Mouse (Mus musculus) heart, embryonic 12.5 days (tissue): ENCODE measurements around the gene Cog3. TPM values are rescaled to one million over a fixed set of nuclear protein-coding genes. Genes with fewer than 3 reads are reported as not detected.

Source experiments
- ATAC-seq: fragments of 200-750 bp; cut with Nextera tagmentation; 2 replicates; pipeline ENCODE4 v1.8.0; 2017; ENCODE audit warnings: moderate TSS enrichment, moderate library complexity; ENCODE audit not compliant: insufficient number of reproducible peaks, low FRiP score
- H3K27ac ChIP-seq: fragments of 300-500 bp; sonication (generic); 2 replicates; pipeline ENCODE4 v1.5.1; 2016; ENCODE audit warnings: mild to moderate bottlenecking, moderate library complexity; ENCODE audit not compliant: poor library complexity, severe bottlenecking
- H3K27me3 ChIP-seq: fragments of 300-500 bp; sonication (generic); replicated peaks from 2 replicates; pipeline ENCODE4 v1.6.1; 2016; ENCODE audit warnings: mild to moderate bottlenecking, moderate library complexity
- H3K36me3 ChIP-seq: fragments of 300-500 bp; sonication (generic); 2 replicates; pipeline ENCODE4 v1.6.1; 2016; ENCODE audit warnings: mild to moderate bottlenecking, moderate library complexity
- H3K4me1 ChIP-seq: fragments of 300-500 bp; sonication (generic); replicated peaks from 2 replicates; pipeline ENCODE4 v1.6.1; 2016; ENCODE audit warnings: mild to moderate bottlenecking
- H3K4me2 ChIP-seq: fragments of 300-500 bp; sonication (generic); 2 replicates; pipeline ENCODE4 v1.6.1; 2016; ENCODE audit warnings: mild to moderate bottlenecking, moderate library complexity
- H3K4me3 ChIP-seq: fragments of 300-500 bp; sonication (generic); 2 replicates; pipeline ENCODE4 v1.5.1; 2016; ENCODE audit warnings: mild to moderate bottlenecking
- H3K9ac ChIP-seq: fragments of 300-500 bp; sonication (generic); 2 replicates; pipeline ENCODE4 v1.6.1; 2016; ENCODE audit warnings: mild to moderate bottlenecking, moderate library complexity
- H3K9me3 ChIP-seq: fragments of 300-500 bp; sonication (generic); replicated peaks from 2 replicates; pipeline ENCODE4 v1.6.1; 2016; ENCODE audit warnings: mild to moderate bottlenecking, moderate library complexity
- WGBS: fragments of 180-500 bp; shearing (Covaris S2); methylation state at CpG from one replicate; pipeline ENCODE4 v1.1.7; 2016; 5-methylcytosine and 5-hydroxymethylcytosine counted together
- polyA plus RNA-seq: library from polyadenylated mRNA; unstranded; fragments of >200 nt; fragmentation: Nextera tagmentation; extraction: Ambion mirVana; gene quantifications from 2 replicates; pipeline ENCODE4 v1.2.1, GENCODE M21; 2016

The Cog3 gene
- polyA plus RNA-seq, 1 experiment from 2014 or later, result 18.0 TPM

DNA sequence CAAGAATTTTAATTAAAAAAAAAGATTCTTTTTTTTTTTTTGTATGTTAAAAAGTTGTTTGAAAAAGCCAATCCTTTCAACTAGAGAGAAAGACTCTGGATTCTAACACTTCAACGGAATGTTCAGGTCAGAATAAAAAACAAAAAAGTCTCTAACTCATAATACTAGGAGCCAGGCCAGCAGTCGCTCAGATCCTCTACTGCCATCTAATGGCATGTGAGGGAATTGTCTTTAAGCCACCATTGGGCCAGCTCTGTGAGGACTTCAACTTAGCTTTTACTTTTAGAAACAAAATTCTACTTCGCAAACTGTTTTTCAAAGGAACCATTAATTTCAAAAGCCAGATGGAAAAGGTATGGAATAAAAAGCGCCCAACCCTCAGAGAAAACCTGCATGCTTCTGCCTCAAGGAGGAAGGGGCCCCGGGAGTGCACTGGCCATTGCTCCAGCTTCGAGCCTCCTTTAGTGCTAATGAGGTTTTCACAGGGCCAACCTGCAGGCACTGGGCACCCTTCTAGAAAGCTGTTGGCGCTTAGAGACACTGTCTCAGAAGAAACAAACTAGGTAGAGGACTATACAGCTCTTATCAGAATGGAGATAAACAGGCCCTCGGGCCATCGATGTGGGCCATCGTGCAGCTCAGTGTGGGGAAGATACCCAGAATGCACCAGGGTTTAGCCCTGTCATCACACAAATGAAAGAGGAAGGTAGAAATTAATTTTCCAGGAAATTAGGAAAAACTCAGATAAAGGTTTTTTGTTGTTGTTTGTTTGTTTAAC is 6.9 kb upstream of the Cog3 start:
- no peak for ATAC-seq
- 49% methylated on average over 10 of the region's 10 CpGs for whole genome bisulfite sequencing
- H3K9me3 ChIP-seq, result no peaks in the 10 kb centered on the region

DNA sequence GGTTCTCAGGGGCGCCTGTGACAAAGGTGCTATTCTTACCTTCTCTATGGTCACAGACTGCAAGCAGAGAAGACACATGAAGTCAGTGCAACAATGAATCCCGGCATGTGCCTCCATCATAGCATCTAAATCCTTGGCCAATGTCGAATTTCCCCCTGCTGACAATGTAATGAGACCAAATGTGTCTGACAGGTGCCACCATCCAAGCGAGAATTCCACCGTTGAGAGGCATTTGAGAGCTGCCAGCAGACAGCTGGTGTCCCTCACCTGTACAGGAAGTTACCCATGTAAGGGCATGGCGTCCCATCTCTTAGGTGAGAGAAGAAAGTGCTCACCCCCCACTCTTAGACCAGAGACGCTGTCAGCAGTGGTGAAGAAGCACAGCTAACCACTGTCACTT is 4.1 kb upstream of the Cog3 start:
- no peaks in the 10 kb centered on the region for H3K9me3 ChIP-seq
- no peak for ATAC-seq
- 71% methylated on average over 7 of the region's 7 CpGs for WGBS

More for the DNA sequence above, 6.9 kb upstream of the Cog3 start:
- no peaks in the 10 kb centered on the region for H3K4me1 ChIP-seq
- 0 out of 2 replicates have a peak, but pooled peaks cover 3% of the 10 kb centered on the region for H3K27me3 ChIP-seq
- no peak overlapping the region for H3K4me2 ChIP-seq
- no peak overlapping the region for H3K27ac ChIP-seq
- no peak overlapping the region for H3K9ac ChIP-seq
- H3K4me3 ChIP-seq, result no peak overlapping the region
- peaks cover 29% of the 10 kb centered on the region for H3K36me3 ChIP-seq

DNA sequence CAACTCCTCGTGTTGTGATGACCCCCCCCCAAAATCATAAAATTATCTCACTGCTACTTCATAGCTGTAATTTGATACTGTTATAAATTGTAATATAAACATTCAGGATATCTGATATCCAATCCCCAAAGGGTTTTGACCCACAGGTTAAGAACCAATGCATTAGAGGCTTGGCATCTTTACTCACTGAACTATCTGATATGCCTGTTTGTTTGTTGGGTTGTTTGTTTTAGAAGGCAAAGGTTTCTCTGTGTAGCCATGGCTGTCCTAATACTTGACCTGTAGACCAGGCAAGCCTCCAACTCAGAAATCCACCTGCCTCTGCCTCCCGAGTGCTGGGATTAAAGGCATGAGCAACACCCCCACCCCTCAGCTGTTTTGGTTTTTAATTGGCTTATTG is 3.5 kb upstream of the Cog3 start:
- H3K4me2 ChIP-seq, result no peak overlapping the region
- H3K9ac ChIP-seq, result no peak overlapping the region
- peaks cover 12% of the 10 kb centered on the region for H3K36me3 ChIP-seq
- 0 out of 2 replicates have a peak, but pooled peaks cover 3% of the 10 kb centered on the region for H3K27me3 ChIP-seq
- H3K9me3 ChIP-seq, result no peaks in the 10 kb centered on the region
- no peak overlapping the region for H3K27ac ChIP-seq
- no peak for ATAC-seq
- 74% methylated on average over 2 of the region's 2 CpGs for whole genome bisulfite sequencing
- peaks cover 8% of the 10 kb centered on the region for H3K4me1 ChIP-seq
- H3K4me3 ChIP-seq, result no peak overlapping the region

More for the DNA sequence above, 4.1 kb upstream of the Cog3 start:
- Histone ChIP-seq H3K27ac (no peak overlapping the region), H3K27me3 (0 out of 2 replicates have a peak, but pooled peaks cover 3% of the 10 kb centered on the region), H3K4me1 (peaks cover 2% of the 10 kb centered on the region), H3K9ac (no peak overlapping the region), H3K4me3 (no peak overlapping the region), H3K4me2 (no peak overlapping the region), H3K36me3 (peaks cover 14% of the 10 kb centered on the region)

DNA sequence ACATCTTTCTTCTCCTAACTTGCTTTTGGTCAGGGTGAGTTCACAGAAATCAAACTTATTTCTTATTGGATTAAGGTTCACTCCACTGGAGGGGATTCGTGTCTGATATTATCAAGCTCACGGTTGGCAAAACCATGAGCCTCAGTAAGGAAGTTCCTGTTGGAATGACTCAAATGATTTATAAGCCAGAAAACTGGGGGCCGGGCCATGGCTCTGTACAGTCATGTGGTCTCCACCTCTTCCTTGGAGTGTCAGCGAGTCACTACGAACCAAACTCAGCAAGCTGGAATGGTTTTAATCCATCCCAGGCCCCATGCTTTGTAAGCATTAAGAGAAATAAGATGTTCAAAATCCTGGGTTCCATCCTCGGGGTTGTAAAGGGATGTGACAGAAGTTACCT is 2.7 kb upstream of the Cog3 start:
- Histone ChIP-seq H3K4me3 (no peak overlapping the region), H3K4me2 (no peak overlapping the region), H3K9me3 (no peaks in the 10 kb centered on the region), H3K4me1 (peaks cover 16% of the 10 kb centered on the region), H3K27ac (no peak overlapping the region), H3K27me3 (0 out of 2 replicates have a peak, but pooled peaks cover 3% of the 10 kb centered on the region), H3K9ac (no peak overlapping the region), H3K36me3 (peaks cover 3% of the 10 kb centered on the region)
- ATAC-seq, result no peak
- 83% methylated on average over 6 of the region's 6 CpGs for WGBS

DNA sequence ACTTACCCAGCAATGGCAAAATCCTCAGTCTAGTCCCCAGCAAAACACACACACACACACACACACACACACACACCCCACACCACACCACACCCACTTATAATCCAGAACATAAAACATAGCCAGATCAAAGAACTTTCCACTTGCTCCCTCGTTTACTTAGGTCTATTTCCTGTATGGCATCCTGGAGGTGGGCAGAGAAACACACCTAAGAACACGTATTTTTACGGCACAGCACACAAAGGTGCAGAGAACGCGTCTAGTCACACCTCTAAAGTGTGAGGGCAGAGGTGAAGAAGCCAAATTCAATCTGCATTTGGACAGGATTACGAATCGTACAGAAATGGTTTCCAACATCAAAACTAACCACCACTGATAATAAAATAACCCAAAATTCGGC is 1.1 kb downstream of the Cog3 start:
- Histone ChIP-seq H3K27me3 (0 out of 2 replicates have a peak, but pooled peaks cover 3% of the 10 kb centered on the region), H3K9ac (peak overlapping the region; percentile 94), H3K4me1 (peaks cover 19% of the 10 kb centered on the region), H3K4me2 (peak overlapping the region; percentile 93), H3K27ac (no peak overlapping the region), H3K9me3 (no peaks in the 10 kb centered on the region), H3K36me3 (no peaks in the 10 kb centered on the region), H3K4me3 (peak overlapping the region; percentile 100)
- WGBS, result 56% methylated on average over 8 of the region's 8 CpGs
- no peak for ATAC-seq

DNA sequence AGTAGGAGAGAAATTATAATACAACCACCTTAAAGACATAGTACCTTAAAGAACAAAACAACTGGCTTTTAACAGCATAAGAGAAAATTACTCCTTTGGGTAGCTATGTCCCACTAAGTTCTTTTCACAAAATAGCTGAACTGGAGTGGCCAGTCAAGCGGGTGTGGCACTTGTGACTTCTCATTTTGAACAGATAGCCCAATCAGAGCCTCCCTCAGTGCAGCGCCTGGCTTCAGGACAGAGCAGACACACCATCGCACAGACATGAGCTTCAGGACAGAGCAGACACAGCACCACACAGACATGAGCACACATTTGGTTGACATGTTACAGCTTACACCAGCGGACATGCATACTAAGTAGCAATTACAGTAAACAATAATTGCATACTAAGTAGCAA is 3.3 kb downstream of the Cog3 start:
- WGBS, result 77% methylated on average over 4 of the region's 4 CpGs
- Histone ChIP-seq H3K4me2 (no peak overlapping the region), H3K9ac (no peak overlapping the region), H3K9me3 (no peaks in the 10 kb centered on the region), H3K27ac (no peak overlapping the region), H3K27me3 (no peaks in the 10 kb centered on the region), H3K36me3 (peaks cover 10% of the 10 kb centered on the region), H3K4me3 (no peak overlapping the region), H3K4me1 (peaks cover 19% of the 10 kb centered on the region)
- ATAC-seq, result no peak

DNA sequence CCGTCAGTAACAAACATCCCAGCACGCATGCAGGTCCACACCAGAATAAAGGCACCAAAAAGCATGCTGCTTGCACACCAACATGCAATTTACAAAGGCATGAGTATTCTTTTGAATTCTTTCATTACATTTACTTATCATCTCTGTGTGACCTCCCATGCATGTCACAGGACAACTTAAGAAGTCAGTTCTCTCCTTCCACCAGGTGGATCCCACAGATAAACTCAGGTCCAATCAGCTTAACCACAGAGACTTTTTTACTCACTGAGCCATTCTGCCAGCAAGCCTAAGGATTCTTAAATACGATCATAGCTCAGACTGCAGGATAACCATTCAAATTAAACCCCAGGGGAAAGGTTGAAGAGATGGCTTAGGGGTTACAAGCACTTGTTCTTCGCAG is 5.2 kb downstream of the Cog3 start:
- no peaks in the 10 kb centered on the region for H3K9me3 ChIP-seq
- H3K4me2 ChIP-seq, result no peak overlapping the region
- no peaks in the 10 kb centered on the region for H3K27me3 ChIP-seq
- peaks cover 19% of the 10 kb centered on the region for H3K4me1 ChIP-seq
- WGBS, result 84% methylated on average over 4 of the region's 4 CpGs
- no peak overlapping the region for H3K27ac ChIP-seq
- ATAC-seq, result no peak
- peaks cover 25% of the 10 kb centered on the region for H3K36me3 ChIP-seq
- no peak overlapping the region for H3K9ac ChIP-seq
- H3K4me3 ChIP-seq, result no peak overlapping the region

DNA sequence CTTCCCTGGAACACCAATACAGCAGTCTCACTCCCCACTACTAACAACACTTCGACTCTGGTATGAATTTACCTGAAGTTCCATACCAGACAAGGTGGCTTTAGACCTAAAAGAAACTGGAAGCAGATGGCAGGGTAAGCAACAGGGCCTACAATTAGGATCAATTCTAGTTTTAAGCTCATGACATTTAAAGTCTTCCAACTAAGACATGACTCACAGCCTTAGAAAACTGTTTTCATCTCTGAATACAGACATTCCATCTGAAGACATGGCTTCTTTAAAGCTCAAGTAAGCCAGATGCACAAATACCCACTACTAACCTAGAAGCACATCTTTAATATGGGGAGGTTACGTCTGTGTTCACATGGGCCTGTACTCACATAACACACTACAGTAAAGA is 6.4 kb downstream of the Cog3 start:
- H3K4me3 ChIP-seq, result no peak overlapping the region
- no peaks in the 10 kb centered on the region for H3K9me3 ChIP-seq
- H3K27ac ChIP-seq, result no peak overlapping the region
- 91% methylated on average over 2 of the region's 2 CpGs for WGBS
- no peak overlapping the region for H3K4me2 ChIP-seq
- no peak overlapping the region for H3K9ac ChIP-seq
- peaks cover 12% of the 10 kb centered on the region for H3K4me1 ChIP-seq
- no peak for ATAC-seq
- no peaks in the 10 kb centered on the region for H3K27me3 ChIP-seq
- peaks cover 27% of the 10 kb centered on the region for H3K36me3 ChIP-seq

DNA sequence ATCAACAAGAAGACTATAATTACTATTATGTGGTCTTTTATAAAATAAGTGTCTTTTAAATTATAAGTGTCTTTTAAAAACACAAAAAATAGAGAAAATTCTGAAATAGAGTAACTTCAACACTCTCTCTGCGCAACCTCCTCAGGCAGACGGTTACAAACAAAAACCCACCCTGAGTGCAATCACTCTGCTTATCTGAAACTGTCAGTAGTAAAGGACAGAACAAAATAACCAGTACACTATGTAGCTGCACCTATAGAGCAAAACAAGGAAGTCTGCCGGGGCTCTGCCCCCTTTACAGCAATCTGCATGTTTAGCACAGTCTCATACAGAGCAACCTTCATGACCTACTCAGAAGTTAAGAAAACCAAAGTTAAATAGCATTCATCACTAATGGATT is 12.4 kb downstream of the Cog3 start:
- Histone ChIP-seq H3K4me3 (no peak overlapping the region), H3K9ac (no peak overlapping the region), H3K36me3 (peaks cover 62% of the 10 kb centered on the region), H3K9me3 (no peaks in the 10 kb centered on the region), H3K4me2 (no peak overlapping the region), H3K4me1 (no peaks in the 10 kb centered on the region), H3K27me3 (no peaks in the 10 kb centered on the region), H3K27ac (no peak overlapping the region)
- ATAC-seq, result no peak
- WGBS, result 70% methylated on average over 3 of the region's 3 CpGs

DNA sequence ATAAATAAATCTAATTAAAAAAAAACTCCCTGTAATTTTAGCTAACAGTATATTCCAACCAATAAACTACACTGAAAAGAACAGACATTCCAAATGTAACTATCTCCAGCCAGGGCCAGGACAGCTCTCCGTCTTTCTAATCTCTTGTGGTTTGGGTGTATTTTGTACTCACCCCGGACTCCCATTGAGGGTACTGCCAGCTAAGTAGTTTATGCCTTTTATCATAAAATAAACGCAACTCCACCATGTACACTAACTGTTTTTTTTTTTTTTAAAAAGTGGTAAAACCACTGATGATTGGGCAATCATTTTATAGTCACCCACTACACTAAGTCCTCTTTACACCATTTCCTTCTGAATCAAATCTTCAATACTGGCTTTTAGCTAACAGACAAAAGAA is 18.7 kb downstream of the Cog3 start:
- 83% methylated on average over 3 of the region's 3 CpGs for WGBS
- ATAC-seq, result no peak
- Histone ChIP-seq H3K9me3 (no peaks in the 10 kb centered on the region), H3K36me3 (peaks cover 63% of the 10 kb centered on the region), H3K9ac (no peak overlapping the region), H3K4me3 (no peak overlapping the region), H3K4me2 (no peak overlapping the region), H3K27me3 (no peaks in the 10 kb centered on the region), H3K4me1 (no peaks in the 10 kb centered on the region), H3K27ac (no peak overlapping the region)

DNA sequence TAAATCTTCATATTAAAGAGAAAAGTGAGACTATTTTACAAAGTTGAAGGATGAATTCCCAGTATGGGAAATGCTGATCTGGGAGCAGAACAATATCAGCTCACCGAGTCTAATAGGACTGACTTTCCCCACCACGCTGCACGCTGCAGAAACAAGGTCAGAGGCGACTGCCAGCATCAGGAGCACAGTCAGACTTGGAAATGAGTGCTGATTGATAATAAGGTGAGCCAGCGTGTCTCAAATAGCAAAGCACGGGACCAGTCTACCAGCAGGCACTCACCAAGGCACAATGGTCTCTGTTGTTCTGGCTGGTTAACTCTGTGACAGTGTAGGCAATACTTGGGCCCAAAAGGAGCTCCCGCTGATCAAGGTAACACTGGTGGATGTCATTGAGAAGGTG is 21.7 kb downstream of the Cog3 start:
- Histone ChIP-seq H3K4me3 (no peak overlapping the region), H3K36me3 (peaks cover 69% of the 10 kb centered on the region)
- no peak for ATAC-seq

DNA sequence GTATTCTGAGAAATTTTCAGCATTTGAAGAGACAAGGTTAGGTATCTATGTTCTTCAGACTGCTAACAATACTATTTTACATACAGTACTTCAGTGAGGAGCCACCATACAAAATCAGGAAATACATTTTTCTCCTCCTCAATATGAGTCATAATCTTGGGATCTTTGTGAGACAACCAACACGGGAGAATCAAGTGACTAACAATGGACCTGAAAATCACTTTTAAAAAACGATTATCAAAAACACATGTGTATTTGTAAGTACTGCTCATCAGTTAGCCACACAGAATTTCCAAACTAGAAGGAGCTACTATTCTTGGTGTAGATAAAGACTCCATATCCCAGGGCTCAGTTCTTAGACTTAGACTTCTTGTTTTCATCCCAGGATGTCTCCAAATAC is 23.0 kb downstream of the Cog3 start:
- WGBS, result 81% methylated on average over 2 of the region's 2 CpGs
- H3K4me1 ChIP-seq, result no peaks in the 10 kb centered on the region
- no peaks in the 10 kb centered on the region for H3K27me3 ChIP-seq
- no peak overlapping the region for H3K4me3 ChIP-seq
- ATAC-seq, result no peak
- H3K27ac ChIP-seq, result no peak overlapping the region
- H3K36me3 ChIP-seq, result peaks cover 64% of the 10 kb centered on the region
- no peaks in the 10 kb centered on the region for H3K9me3 ChIP-seq
- H3K4me2 ChIP-seq, result no peak overlapping the region
- H3K9ac ChIP-seq, result no peak overlapping the region

More for the DNA sequence above, 21.7 kb downstream of the Cog3 start:
- no peaks in the 10 kb centered on the region for H3K9me3 ChIP-seq
- H3K4me1 ChIP-seq, result no peaks in the 10 kb centered on the region
- 79% methylated on average over 7 of the region's 7 CpGs for WGBS
- H3K27ac ChIP-seq, result no peak overlapping the region
- no peak overlapping the region for H3K4me2 ChIP-seq
- H3K9ac ChIP-seq, result no peak overlapping the region
- H3K27me3 ChIP-seq, result no peaks in the 10 kb centered on the region
